Mouse (Mus musculus): Measurements from ENCODE around the gene Taar7f. TPM values are rescaled to one million over a fixed set of nuclear protein-coding genes. Genes with fewer than 3 reads are reported as not detected.
"Not testable (repeated sequence)": the region's sequence is repeated elsewhere in the genome, so short reads cannot be mapped to it uniquely, and the experiment has no call there.

Gene Taar7f
- polyA plus RNA-seq, 1 experiment, result not detected

DNA sequence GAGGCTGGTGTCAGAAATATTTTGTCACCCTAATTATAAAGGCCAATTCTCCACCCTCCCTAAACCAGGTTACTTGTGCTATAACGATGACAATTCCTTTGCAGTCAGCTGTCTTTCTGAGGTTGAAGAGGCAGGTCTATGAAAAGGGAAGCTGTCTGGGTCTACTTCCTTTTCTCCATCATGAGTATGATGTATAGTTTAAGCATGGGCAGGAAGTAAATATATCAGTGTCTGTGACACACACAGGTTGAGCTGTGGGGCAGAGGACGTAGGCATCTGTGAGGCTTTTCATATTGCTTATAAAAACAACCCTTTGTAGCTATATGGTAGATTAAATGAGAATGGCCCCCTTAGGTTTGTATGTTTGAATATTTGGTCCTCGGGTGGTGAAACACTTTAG, 9.7 kb downstream of the Taar7f start:
- DNase-seq, result no peak
- TF ChIP-seq CTCF (IDR thresholded peaks at IDR 0.05; ENCODE audit: insufficient read depth, low read length), result no peak
- TF ChIP-seq POLR2A (IDR thresholded peaks at IDR 0.05; ENCODE audit: borderline replicate concordance, extremely low read depth, low read depth, low read length), result no peak
- 62% methylated on average over 3 of the region's 3 CpGs for WGBS
- Histone ChIP-seq H3K4me3 (replicated peaks; ENCODE audit: extremely low read depth, low read depth, low read length) (no peak overlapping the region), H3K4me1 (ENCODE audit: control insufficient read depth, insufficient read depth, low read length) (no peaks in the 10 kb centered on the region)

DNA sequence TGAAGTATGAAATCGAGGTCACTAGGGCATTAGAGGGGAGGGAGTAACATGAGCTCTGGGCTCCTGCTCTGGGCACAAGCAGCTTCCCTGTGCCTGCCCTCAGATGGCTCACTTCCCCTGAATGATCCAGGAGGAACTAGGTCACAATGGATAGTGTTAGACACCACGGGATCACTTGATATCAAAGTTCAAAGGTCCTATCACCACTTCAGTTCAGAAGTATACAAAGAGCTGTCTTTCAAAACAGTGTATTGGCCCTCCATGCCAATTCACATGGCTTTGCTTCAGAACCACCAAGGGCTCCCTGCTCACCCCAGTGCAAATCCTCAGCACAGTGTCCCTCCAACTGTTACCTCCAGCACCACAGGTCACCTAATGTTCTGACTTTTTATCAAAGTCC, 25.4 kb downstream of the Taar7f start:
- not testable (repeated sequence) for H3K4me1 ChIP-seq (ENCODE audit: control insufficient read depth, insufficient read depth, low read length); H3K4me3 ChIP-seq (replicated peaks; ENCODE audit: extremely low read depth, low read depth, low read length); DNase-seq
- 31% methylated on average over 2 of the region's 2 CpGs for WGBS

DNA sequence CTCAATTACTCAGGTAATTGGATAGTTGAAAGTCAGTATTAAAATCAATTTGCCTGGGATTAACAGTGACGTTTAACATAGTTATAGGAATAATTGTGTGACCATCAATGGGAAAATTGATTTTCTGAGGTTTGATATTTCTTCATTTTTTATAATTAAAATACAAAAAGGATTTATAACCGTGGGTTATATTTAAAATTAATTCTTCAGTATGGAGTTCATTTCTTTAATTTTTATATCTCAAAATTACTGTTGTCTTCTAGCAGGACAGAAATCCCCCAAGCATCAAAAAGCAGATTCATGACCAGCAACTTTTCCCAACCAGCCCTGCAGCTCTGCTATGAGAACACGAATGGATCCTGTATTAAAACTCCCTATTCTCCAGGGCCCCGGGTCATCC, 26.9 kb downstream of the Taar7f start, which contains the start of gene Taar8a:
TSS of gene Taar8a (plus strand) at position 301 of the 400 bp plus-strand sequence.
- H3K4me3 ChIP-seq (replicated peaks; ENCODE audit: extremely low read depth, low read depth, low read length); H3K4me1 ChIP-seq (ENCODE audit: control insufficient read depth, insufficient read depth, low read length); DNase-seq: not testable (repeated sequence)
- 87% methylated on average over 2 of the region's 4 CpGs for WGBS

DNA sequence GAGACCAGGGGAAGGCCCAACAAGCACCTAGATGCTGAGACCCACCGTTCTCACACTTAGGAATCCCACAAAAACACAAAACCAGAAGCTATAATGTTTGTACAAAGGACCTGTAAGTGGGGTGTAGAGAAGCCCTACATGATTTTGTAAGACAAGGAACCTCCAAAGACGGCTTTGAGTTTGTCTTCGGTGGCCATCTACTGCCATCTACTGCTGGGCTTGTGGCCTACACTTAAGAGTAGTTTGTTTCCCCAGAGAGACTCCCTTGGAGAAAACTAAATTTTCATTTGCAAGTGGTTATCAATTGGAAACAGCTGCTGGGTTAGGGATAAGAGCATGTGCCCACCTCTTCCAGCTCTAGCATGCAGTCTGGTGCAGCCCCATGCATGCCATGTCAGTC, 30.9 kb downstream of the Taar7f start:
- DNase-seq, result peak; percentile 13
- Histone ChIP-seq H3K4me1 (ENCODE audit: control insufficient read depth, insufficient read depth, low read length) (no peaks in the 10 kb centered on the region), H3K4me3 (replicated peaks; ENCODE audit: extremely low read depth, low read depth, low read length) (no peak overlapping the region)
- TF ChIP-seq POLR2A (IDR thresholded peaks at IDR 0.05; ENCODE audit: borderline replicate concordance, extremely low read depth, low read depth, low read length) (no peak), CTCF (IDR thresholded peaks at IDR 0.05; ENCODE audit: insufficient read depth, low read length) (no peak)
- 30% methylated on average over 3 of the region's 3 CpGs for WGBS

DNA sequence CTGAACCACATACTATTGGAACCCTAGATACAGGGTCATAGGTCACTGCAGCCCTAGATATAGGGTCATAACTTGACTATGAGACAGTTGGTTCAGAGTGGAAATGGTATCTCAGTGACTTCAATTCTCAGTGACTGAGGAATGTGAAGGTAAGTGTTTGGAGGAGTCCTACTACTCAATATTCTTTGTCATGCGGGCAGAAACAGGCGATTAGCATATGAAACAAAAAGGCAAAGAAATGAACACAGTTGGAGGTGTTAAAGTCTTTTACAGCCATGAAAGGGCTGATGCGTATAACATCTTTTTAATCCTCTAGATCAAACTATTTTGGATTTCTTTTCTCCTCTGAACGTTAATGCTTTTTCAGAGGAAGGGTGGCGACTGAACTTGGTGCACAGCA, 36.6 kb downstream of the Taar7f start:
- no peak for TF ChIP-seq CTCF (IDR thresholded peaks at IDR 0.05; ENCODE audit: insufficient read depth, low read length)
- DNase-seq, result no peak
- WGBS, result 77% methylated on average over 5 of the region's 5 CpGs
- no peak overlapping the region for H3K4me3 ChIP-seq (replicated peaks; ENCODE audit: extremely low read depth, low read depth, low read length)
- no peaks in the 10 kb centered on the region; the same call in 1 of the 2 replicates for H3K4me1 ChIP-seq (ENCODE audit: control insufficient read depth, insufficient read depth, low read length)

DNA sequence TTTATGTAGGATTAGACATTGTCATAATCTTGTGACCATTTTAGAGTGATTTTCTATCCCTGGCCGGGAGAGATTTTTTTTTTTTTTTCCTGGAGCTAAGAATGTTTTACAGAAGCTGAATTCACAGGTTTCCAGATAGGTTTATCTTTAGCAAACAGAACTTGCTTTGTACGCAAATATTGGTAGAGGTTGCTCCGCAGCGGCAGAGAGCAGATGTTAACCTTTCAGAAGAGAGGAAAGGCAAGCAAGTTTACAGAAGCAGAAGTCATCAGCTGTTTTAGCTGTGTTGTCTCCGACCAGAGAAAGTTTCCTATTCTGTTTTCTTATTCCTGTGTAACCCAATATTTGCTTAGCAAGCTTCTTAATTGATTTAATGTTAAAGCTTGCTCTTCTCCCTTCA, 37.2 kb downstream of the Taar7f start:
- 58% methylated on average over 5 of the region's 5 CpGs for WGBS
- no peak for DNase-seq
- TF ChIP-seq CTCF (IDR thresholded peaks at IDR 0.05; ENCODE audit: insufficient read depth, low read length) (no peak), POLR2A (IDR thresholded peaks at IDR 0.05; ENCODE audit: borderline replicate concordance, extremely low read depth, low read depth, low read length) (no peak)

DNA sequence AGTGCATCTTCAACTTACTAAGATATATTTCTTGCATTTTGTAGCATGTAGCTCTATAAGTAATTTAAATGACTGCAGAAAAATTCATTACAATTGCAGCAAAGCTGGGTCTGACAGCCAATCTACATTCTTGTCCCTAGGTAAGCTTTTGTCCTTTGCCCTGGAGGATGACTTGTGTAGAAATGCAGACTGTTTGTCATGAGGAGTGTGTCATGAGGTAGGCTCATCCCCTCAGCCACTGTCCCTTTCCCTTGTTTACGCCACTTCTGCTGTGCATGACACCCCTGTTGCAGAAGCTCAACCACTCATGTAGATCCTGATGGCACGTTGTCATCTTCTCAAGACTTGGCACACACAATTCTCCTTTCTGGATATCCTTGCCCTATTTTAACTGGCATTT, 37.9 kb downstream of the Taar7f start:
- no peaks in the 10 kb centered on the region; the same call in 1 of the 2 replicates for H3K4me1 ChIP-seq (ENCODE audit: control insufficient read depth, insufficient read depth, low read length)
- no peak for DNase-seq
- no peak overlapping the region for H3K4me3 ChIP-seq (replicated peaks; ENCODE audit: extremely low read depth, low read depth, low read length)
- WGBS, result 76% methylated on average over 2 of the region's 2 CpGs
- no peak for TF ChIP-seq POLR2A (IDR thresholded peaks at IDR 0.05; ENCODE audit: borderline replicate concordance, extremely low read depth, low read depth, low read length)
- no peak for TF ChIP-seq CTCF (IDR thresholded peaks at IDR 0.05; ENCODE audit: insufficient read depth, low read length)

More for the DNA sequence above, 37.2 kb downstream of the Taar7f start:
- no peak overlapping the region for H3K4me3 ChIP-seq (replicated peaks; ENCODE audit: extremely low read depth, low read depth, low read length)
- H3K4me1 ChIP-seq (ENCODE audit: control insufficient read depth, insufficient read depth, low read length), result no peaks in the 10 kb centered on the region; the same call in 1 of the 2 replicates

DNA sequence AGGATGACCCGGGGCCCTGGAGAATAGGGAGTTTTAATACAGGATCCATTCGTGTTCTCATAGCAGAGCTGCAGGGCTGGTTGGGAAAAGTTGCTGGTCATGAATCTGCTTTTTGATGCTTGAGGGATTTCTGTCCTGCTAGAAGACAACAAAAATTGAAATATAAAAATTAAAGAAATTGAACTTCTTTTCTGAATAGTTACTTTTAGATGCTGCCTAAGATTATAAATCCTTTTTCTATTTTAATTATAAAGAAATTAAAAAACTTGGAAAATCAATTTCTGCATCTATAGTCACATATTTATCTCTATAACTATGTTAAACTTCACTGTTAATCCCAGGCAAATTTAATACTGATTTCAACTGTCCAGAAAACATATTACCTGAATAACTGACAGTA, 42.9 kb downstream of the Taar7f start, which contains the start of gene Taar8b:
TSS of gene Taar8b (minus strand) at position 101 of the 400 bp plus-strand sequence.
- no peak for TF ChIP-seq POLR2A (IDR thresholded peaks at IDR 0.05; ENCODE audit: borderline replicate concordance, extremely low read depth, low read depth, low read length)
- no peak for TF ChIP-seq CTCF (IDR thresholded peaks at IDR 0.05; ENCODE audit: insufficient read depth, low read length)
- 59% methylated on average over 2 of the region's 2 CpGs for WGBS
- DNase-seq, result no peak

DNA sequence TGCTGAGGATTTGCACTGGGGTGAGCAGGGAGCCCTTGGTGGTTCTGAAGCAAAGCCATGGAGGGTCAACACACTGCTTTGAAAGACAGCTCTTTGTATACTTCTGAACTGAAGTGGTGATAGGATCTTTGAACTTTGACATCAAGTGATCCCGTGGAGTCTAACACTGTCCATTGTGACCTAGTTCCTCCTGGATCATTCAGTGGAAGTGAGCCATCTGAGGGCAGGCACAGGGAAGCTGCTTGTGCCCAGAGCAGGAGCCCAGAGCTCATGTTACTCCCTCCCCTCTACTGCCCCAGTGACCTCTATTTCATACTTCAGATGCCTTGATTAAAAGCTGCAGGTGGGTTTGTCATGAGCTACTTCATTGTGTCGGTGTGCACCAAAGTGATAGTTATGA, 47.7 kb downstream of the Taar7f start:
- not testable (repeated sequence) for H3K4me3 ChIP-seq (replicated peaks; ENCODE audit: extremely low read depth, low read depth, low read length); H3K4me1 ChIP-seq (ENCODE audit: control insufficient read depth, insufficient read depth, low read length); DNase-seq
- WGBS, result 34% methylated on average over 2 of the region's 2 CpGs

More for the DNA sequence above, 42.9 kb downstream of the Taar7f start, which contains the start of gene Taar8b:
- no peaks in the 10 kb centered on the region; the same call in 1 of the 2 replicates for H3K4me1 ChIP-seq (ENCODE audit: control insufficient read depth, insufficient read depth, low read length)
- no peak within 1 kb of the TSS for H3K4me3 ChIP-seq (replicated peaks; ENCODE audit: extremely low read depth, low read depth, low read length)

Other genes with a start within 250 kb of the Taar7f start
- gene Vnn3, start 198.0 kb upstream of the Taar7f start, polyA plus RNA-seq (2012; rRNA removed), result 4.3 and 4.8 TPM in 2 replicates
- 12.0 and 18.9 TPM in 2 replicates for gene Vnn1, start 154.8 kb upstream of the Taar7f start, polyA plus RNA-seq (2012; rRNA removed)
- not detected in 2 replicates for gene Taar1, start 129.2 kb upstream of the Taar7f start, polyA plus RNA-seq (2012; rRNA removed)
- gene Taar2, start 110.9 kb upstream of the Taar7f start, polyA plus RNA-seq (2012; rRNA removed), result 0.27 TPM in 1 of 2 replicates, not detected in the other
- not detected in 2 replicates for gene Taar3, start 100.0 kb upstream of the Taar7f start, polyA plus RNA-seq (2012; rRNA removed)
- gene Taar4, start 89.0 kb upstream of the Taar7f start, polyA plus RNA-seq (2012; rRNA removed), result not detected in 2 replicates
- not detected in 2 replicates for gene Taar5, start 78.8 kb upstream of the Taar7f start, polyA plus RNA-seq (2012; rRNA removed)
- not detected in 2 replicates for gene Taar6, start 63.9 kb upstream of the Taar7f start, polyA plus RNA-seq (2012; rRNA removed)
- gene Taar7a, start 56.0 kb upstream of the Taar7f start, polyA plus RNA-seq (2012; rRNA removed), result not detected in 2 replicates
- not detected in 2 replicates for gene Taar7b, start 49.6 kb upstream of the Taar7f start, polyA plus RNA-seq (2012; rRNA removed)
- not detected in 2 replicates for gene Taar7d, start 22.3 kb upstream of the Taar7f start, polyA plus RNA-seq (2012; rRNA removed)
- gene Taar7e, start 11.9 kb upstream of the Taar7f start, polyA plus RNA-seq (2012; rRNA removed), result not detected in 2 replicates
- gene Taar8a, start 27.0 kb downstream of the Taar7f start, polyA plus RNA-seq (2012; rRNA removed), result not detected in 2 replicates
- not detected in 2 replicates for gene Taar8b, start 42.8 kb downstream of the Taar7f start, polyA plus RNA-seq (2012; rRNA removed)
- not detected in 2 replicates for gene Taar8c, start 52.4 kb downstream of the Taar7f start, polyA plus RNA-seq (2012; rRNA removed)
- not detected in 2 replicates for gene Taar9, start 60.0 kb downstream of the Taar7f start, polyA plus RNA-seq (2012; rRNA removed)
- gene Stx7, start 99.8 kb downstream of the Taar7f start, polyA plus RNA-seq (2012; rRNA removed), result 91.9 and 97.8 TPM in 2 replicates
- 1.3 and 1.9 TPM in 2 replicates for gene Moxd1, start 174.0 kb downstream of the Taar7f start, polyA plus RNA-seq (2012; rRNA removed)

All from lung, adult 2 months (tissue).